Mouse (Mus musculus): Measurements from ENCODE around the gene Dlg4. TPM values are rescaled to one million over a fixed set of nuclear protein-coding genes. Genes with fewer than 3 reads are reported as not detected.
A peak's percentile ranks its signal among the peaks of the same experiment; 100 is the strongest.

Dlg4 gene
- total and polyA plus RNA-seq, 3 experiments: 6.5 to 24.7 TPM; not detected in 1

DNA sequence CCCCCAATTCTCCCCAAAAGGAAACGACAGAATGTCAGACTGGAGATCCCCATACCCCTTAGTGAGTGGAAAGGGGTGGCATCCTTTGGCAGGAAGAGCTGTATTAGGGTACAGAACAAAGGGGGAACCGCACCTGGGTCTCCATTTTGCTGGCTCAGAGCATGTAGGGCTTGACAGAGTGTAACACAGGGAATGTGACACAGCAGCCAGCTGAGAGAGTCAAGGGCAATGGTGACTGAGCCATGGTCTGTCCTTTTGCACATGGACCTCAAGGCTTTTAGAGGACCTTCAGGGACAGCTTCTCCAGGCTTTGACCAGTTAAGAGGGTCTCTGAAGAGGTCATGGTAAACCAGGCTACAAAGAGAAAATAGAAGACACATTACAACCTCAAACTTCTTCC, 41.8 kb upstream of the Dlg4 start:
- TF ChIP-seq ZC3H11A (IDR thresholded peaks at IDR 0.05; ENCODE audit: low read depth, low read length) (no peak), ELF1 (IDR thresholded peaks at IDR 0.05; ENCODE audit: low read depth, low read length) (no peak)
- peaks cover 9 to 25% of the 10 kb centered on the region in 2 experiments for H3K36me3 ChIP-seq (ENCODE audit: control insufficient read depth in 1 of 2, insufficient read depth in 2 of 2, low read length in 2 of 2)
- peaks cover 14% of the 10 kb centered on the region for H3K79me2 ChIP-seq (ENCODE audit: control insufficient read depth, insufficient read depth, low read length, poor library complexity)
- no peak overlapping the region for H3K9ac ChIP-seq (ENCODE audit: control insufficient read depth, low read depth, low read length, poor library complexity, severe bottlenecking)
- H3K4me3 ChIP-seq (ENCODE audit: control insufficient read depth in 1 of 2, insufficient read depth in 1 of 2, low read depth in 2 of 2, low read length in 2 of 2): no peak overlapping the region
- DNase-seq (ENCODE audit: low read depth, low spot score): no peak
- no peak overlapping the region for H3K27ac ChIP-seq (ENCODE audit: control insufficient read depth, low read depth, low read length)
- no peaks in the 10 kb centered on the region for H3K9me3 ChIP-seq (replicated peaks; ENCODE audit: insufficient read depth, low read length)
- H3K4me1 ChIP-seq (ENCODE audit: control insufficient read depth in 1 of 2, insufficient read depth in 2 of 2, low read length in 2 of 2): peaks cover 3 to 4% of the 10 kb centered on the region in 2 experiments; a peak in 2 of 4 replicates
- H3K27me3 ChIP-seq (ENCODE audit: control insufficient read depth in 1 of 2, insufficient read depth in 2 of 2, low read length in 2 of 2): no peaks in the 10 kb centered on the region

DNA sequence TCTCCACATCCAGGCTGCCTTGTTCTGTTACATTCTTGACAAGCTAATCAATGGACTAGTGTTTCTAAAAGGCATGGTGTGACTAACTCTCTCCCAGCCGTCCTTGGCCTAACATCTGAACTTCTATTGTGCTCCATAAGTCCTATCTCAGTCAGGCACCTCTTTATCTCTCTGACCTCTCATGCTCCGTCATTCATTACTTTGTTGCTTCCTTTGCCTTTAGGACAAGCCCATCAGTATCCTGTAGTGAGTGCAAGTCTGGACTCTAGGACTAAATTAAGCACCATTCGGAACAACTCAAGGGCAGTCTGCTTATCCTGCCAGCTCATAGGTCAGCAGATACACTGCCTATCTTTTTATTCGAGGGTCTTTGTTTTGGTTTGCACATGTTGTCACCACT, 40.5 kb upstream of the Dlg4 start:
- TF ChIP-seq MYC (IDR thresholded peaks at IDR 0.05; ENCODE audit: low read depth, low read length) (no peak), POLR2AphosphoS2 (IDR thresholded peaks at IDR 0.05; ENCODE audit: low read length) (no peak), BHLHE40 (IDR thresholded peaks at IDR 0.05; ENCODE audit: borderline replicate concordance, low read depth, low read length) (no peak), MXI1 (IDR thresholded peaks at IDR 0.05; ENCODE audit: low read depth, low read length) (no peak), KAT2A (conservative IDR thresholded peaks at IDR 0.05; ENCODE audit: low read depth, low read length) (no peak), CHD2 (IDR thresholded peaks at IDR 0.05; ENCODE audit: low read length) (no peak), MAZ (IDR thresholded peaks at IDR 0.05; ENCODE audit: low read depth, low read length) (no peak)
- Histone ChIP-seq H3K27me3 (ENCODE audit: control insufficient read depth in 1 of 2, insufficient read depth in 2 of 2, low read length in 2 of 2) (no peaks in the 10 kb centered on the region), H3K79me2 (ENCODE audit: control insufficient read depth, insufficient read depth, low read length, poor library complexity) (peaks cover 20% of the 10 kb centered on the region), H3K9ac (ENCODE audit: control insufficient read depth, low read depth, low read length, poor library complexity, severe bottlenecking) (no peak overlapping the region), H3K4me1 (ENCODE audit: control insufficient read depth in 1 of 2, insufficient read depth in 2 of 2, low read length in 2 of 2) (peaks cover 3 to 4% of the 10 kb centered on the region in 2 experiments; a peak in 2 of 4 replicates), H3K4me3 (ENCODE audit: control insufficient read depth in 1 of 2, insufficient read depth in 1 of 2, low read depth in 2 of 2, low read length in 2 of 2) (no peak overlapping the region), H3K36me3 (ENCODE audit: control insufficient read depth in 1 of 2, insufficient read depth in 2 of 2, low read length in 2 of 2) (peaks cover 9 to 22% of the 10 kb centered on the region in 2 experiments), H3K9me3 (replicated peaks; ENCODE audit: insufficient read depth, low read length) (no peaks in the 10 kb centered on the region), H3K27ac (ENCODE audit: control insufficient read depth, low read depth, low read length) (no peak overlapping the region)
- no peak for DNase-seq (ENCODE audit: low read depth, low spot score)

DNA sequence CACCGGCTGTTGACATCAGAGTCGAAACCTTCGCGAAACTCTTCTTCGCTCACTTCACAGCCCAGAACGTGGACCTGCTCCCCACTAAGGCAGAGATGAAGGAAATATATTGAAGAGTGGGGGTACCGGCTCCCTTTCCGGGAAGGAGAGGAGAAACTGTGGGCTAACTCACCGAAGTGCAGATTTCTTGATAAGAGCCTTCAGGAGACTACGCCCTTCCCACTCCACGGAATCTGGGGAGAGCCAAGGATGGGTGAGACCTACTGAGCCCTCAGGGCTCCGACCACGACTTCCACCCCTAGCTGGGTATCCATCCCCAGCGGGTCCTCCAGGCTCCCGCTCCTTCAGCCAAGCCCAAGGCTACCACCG, 36.9 kb upstream of the Dlg4 start:
- DNase-seq (ENCODE audit: low read depth, low spot score): no peak
- H3K9me3 ChIP-seq (replicated peaks; ENCODE audit: insufficient read depth, low read length): no peaks in the 10 kb centered on the region

More for the DNA sequence above, 36.9 kb upstream of the Dlg4 start:
- H3K4me1 ChIP-seq (ENCODE audit: control insufficient read depth in 1 of 2, insufficient read depth in 2 of 2, low read length in 2 of 2): peaks cover 6 to 17% of the 10 kb centered on the region in 2 experiments
- H3K79me2 ChIP-seq (ENCODE audit: control insufficient read depth, insufficient read depth, low read length, poor library complexity): peaks cover 42% of the 10 kb centered on the region
- peak overlapping the region; percentile 65 for H3K9ac ChIP-seq (ENCODE audit: control insufficient read depth, low read depth, low read length, poor library complexity, severe bottlenecking)
- H3K4me3 ChIP-seq (ENCODE audit: control insufficient read depth in 1 of 2, insufficient read depth in 1 of 2, low read depth in 2 of 2, low read length in 2 of 2): peak overlapping the region; percentile 69 to 75
- H3K27ac ChIP-seq (ENCODE audit: control insufficient read depth, low read depth, low read length): peak overlapping the region; percentile 90
- peaks cover 6 to 24% of the 10 kb centered on the region in 2 experiments for H3K36me3 ChIP-seq (ENCODE audit: control insufficient read depth in 1 of 2, insufficient read depth in 2 of 2, low read length in 2 of 2)
- TF ChIP-seq RCOR1 (IDR thresholded peaks at IDR 0.05; ENCODE audit: low read depth, low read length): no peak
- TF ChIP-seq GATA1 (IDR thresholded peaks at IDR 0.05; ENCODE audit: low read depth, low read length): peak; percentile 62
- TF ChIP-seq MYC (IDR thresholded peaks at IDR 0.05; ENCODE audit: low read depth, low read length): 0 out of 2 replicates have a peak, but pooled peaks have one; percentile 16
- no peak for TF ChIP-seq MYB (IDR thresholded peaks at IDR 0.05; ENCODE audit: low read depth, low read length)
- no peak for TF ChIP-seq ELF1 (IDR thresholded peaks at IDR 0.05; ENCODE audit: low read depth, low read length)
- H3K27me3 ChIP-seq (ENCODE audit: control insufficient read depth in 1 of 2, insufficient read depth in 2 of 2, low read length in 2 of 2): no peaks in the 10 kb centered on the region

Measured in MEL (cell line).